Mouse (Mus musculus): ENCODE measurements around the gene Gamt. TPM values are rescaled to one million over a fixed set of nuclear protein-coding genes. Genes with fewer than 3 reads are reported as not detected.
A peak's percentile ranks its signal among the peaks of the same experiment; 100 is the strongest.

Gene Gamt
- total and polyA plus RNA-seq, 2 experiments, result 241 to 715 TPM

DNA sequence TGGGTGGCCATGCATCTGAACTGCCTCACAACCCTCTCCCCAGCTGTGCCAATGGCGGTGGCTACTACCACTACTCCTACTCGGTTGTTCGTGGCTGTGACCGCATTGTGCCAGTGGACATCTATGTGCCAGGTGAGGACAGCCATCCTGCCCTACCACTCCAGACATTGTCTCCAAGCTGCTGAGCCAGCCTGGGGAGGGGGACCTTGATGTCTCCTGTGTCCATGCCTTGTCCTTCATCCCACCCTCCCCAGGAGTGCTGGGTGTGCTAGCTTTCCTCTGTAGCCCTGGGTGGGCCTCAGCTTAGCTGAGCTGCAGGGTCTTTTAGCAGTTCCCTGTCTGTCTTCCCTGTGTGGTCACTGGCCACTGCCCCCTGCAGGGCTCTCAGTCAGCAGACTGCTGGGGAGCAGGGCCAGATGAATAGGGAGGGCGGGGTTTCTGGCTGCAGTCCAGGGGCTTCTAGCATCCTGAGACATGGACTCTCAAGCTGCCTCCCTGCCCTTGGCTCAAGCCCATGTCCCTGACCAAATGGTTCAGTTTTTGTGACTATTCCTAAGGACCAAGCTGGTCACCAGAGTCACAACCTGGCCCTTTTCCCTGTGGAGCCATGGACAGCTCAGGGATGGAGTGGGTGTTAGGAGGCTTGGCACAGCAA, 4.8 kb downstream of the Gamt start:
- H3K36me3 ChIP-seq (ENCODE audit: control insufficient read depth, insufficient read depth, low read length), result peaks cover 1% of the 10 kb centered on the region; the same call in 1 of the 2 replicates
- H3K4me3 ChIP-seq (ENCODE audit: insufficient read depth, low read depth, low read length), result no peak overlapping the region
- 45% methylated on average over 5 of the region's 5 CpGs for WGBS
- no peak overlapping the region for H3K9ac ChIP-seq (ENCODE audit: low read depth, low read length)
- TF ChIP-seq CTCF (IDR thresholded peaks at IDR 0.05; ENCODE audit: low read depth, low read length), result peak; percentile 39
- TF ChIP-seq POLR2A (IDR thresholded peaks at IDR 0.05; ENCODE audit: extremely low read depth, insufficient read depth, low read length), result 0 out of 2 replicates have a peak, but pooled peaks have one; percentile 36
- peaks cover 36% of the 10 kb centered on the region for H3K4me1 ChIP-seq (ENCODE audit: control insufficient read depth, insufficient read depth, low read length)
- DNase-seq (ENCODE audit: extremely low read depth, low read depth, low spot score), result peak; percentile 62
- no peak overlapping the region for H3K27ac ChIP-seq (replicated peaks; ENCODE audit: insufficient read depth, low read depth, low read length)
- no peaks in the 10 kb centered on the region for H3K27me3 ChIP-seq (ENCODE audit: control insufficient read depth, insufficient read depth, low read length)
- H3K79me2 ChIP-seq (ENCODE audit: control insufficient read depth, insufficient read depth, low read length), result peaks cover 18% of the 10 kb centered on the region; the same call in 1 of the 2 replicates

DNA sequence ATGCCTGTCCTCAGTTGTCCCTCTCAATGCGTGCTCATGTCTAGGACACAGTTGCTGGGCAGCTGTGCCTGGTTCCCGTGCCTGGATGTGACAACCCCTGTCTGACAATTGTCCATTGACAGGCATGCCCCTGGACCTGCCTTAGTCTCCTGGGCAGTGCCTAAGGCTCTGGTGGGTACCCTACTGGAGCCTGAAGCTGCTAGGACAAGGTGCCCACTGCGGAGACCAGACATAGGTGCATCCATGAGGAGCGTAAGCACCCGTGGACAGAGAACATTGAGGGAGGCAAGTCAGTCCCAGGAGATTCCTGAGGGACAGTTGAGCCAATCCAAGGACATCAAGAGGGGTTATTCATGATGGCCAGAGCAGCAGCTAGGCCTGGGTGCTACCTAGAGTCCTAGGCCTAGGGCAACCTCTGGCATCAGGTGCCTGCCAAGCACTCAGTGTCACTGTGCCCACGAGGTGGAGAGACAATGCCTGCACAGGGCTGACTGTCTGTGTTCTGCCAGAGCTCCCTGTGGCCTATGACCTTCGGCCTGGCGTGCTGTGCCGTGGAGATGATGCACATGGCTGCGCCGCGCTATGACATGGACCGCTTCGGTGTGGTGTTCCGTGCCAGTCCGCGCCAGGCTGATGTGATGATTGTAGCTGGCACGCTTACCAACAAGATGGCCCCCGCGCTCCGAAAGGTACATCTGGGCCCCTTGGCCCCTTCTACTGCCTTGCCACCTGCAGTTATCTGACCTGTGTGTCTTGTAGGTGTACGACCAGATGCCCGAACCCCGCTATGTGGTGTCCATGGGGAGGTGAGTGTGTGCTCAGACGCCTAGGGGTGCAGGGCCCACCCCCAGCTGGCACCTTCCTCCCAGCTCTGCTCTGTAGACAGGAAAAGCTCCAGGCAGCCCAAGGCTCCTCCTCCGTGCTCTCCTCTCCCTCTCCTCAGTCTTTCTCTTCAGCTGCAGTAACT, 6.2 kb downstream of the Gamt start:
- Histone ChIP-seq H3K9ac (ENCODE audit: low read depth, low read length) (no peak overlapping the region), H3K4me1 (ENCODE audit: control insufficient read depth, insufficient read depth, low read length) (peaks cover 42% of the 10 kb centered on the region), H3K4me3 (ENCODE audit: insufficient read depth, low read depth, low read length) (no peak overlapping the region), H3K27ac (replicated peaks; ENCODE audit: insufficient read depth, low read depth, low read length) (peak overlapping the region; percentile 5; the same call in 1 of the 2 replicates), H3K79me2 (ENCODE audit: control insufficient read depth, insufficient read depth, low read length) (peaks cover 25% of the 10 kb centered on the region; the same call in 1 of the 2 replicates), H3K36me3 (ENCODE audit: control insufficient read depth, insufficient read depth, low read length) (peaks cover 1% of the 10 kb centered on the region; the same call in 1 of the 2 replicates), H3K27me3 (ENCODE audit: control insufficient read depth, insufficient read depth, low read length) (no peaks in the 10 kb centered on the region)
- 69% methylated on average over 26 of the region's 26 CpGs for WGBS
- peak; percentile 87 for DNase-seq (ENCODE audit: extremely low read depth, low read depth, low spot score)
- no peak for TF ChIP-seq CTCF (IDR thresholded peaks at IDR 0.05; ENCODE audit: low read depth, low read length)
- TF ChIP-seq POLR2A (IDR thresholded peaks at IDR 0.05; ENCODE audit: extremely low read depth, insufficient read depth, low read length), result peak; percentile 30; the same call in 1 of the 2 replicates

DNA sequence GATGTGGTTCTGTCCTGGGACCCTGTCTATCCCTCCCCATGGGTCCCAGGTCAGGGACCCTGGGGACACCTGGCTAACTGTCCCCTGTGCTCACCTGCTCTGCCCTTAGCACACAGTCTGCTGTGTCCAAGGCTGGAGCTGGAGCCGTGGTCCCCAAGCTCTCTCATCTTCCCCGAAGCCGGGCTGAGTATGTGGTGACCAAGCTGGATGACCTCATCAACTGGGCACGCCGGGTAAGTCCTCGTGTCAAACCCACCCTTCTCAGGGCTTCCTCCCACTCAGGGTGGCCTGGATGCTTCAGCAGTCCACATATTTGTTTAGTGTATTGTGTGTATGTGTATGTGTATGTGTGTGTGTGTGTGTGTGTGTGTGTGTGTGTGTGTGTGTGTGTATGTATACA, 7.3 kb downstream of the Gamt start:
- peaks cover 1% of the 10 kb centered on the region; the same call in 1 of the 2 replicates for H3K36me3 ChIP-seq (ENCODE audit: control insufficient read depth, insufficient read depth, low read length)
- H3K27ac ChIP-seq (replicated peaks; ENCODE audit: insufficient read depth, low read depth, low read length), result no peak overlapping the region
- peaks cover 36% of the 10 kb centered on the region for H3K4me1 ChIP-seq (ENCODE audit: control insufficient read depth, insufficient read depth, low read length)
- WGBS, result 41% methylated on average over 6 of the region's 6 CpGs
- DNase-seq (ENCODE audit: extremely low read depth, low read depth, low spot score), result no peak
- peaks cover 16% of the 10 kb centered on the region; the same call in 1 of the 2 replicates for H3K79me2 ChIP-seq (ENCODE audit: control insufficient read depth, insufficient read depth, low read length)
- H3K9ac ChIP-seq (ENCODE audit: low read depth, low read length), result 0 out of 2 replicates have a peak overlapping the region, but pooled peaks have one; percentile 7
- TF ChIP-seq POLR2A (IDR thresholded peaks at IDR 0.05; ENCODE audit: extremely low read depth, insufficient read depth, low read length) (0 out of 2 replicates have a peak, but pooled peaks have one; percentile 9), CTCF (IDR thresholded peaks at IDR 0.05; ENCODE audit: low read depth, low read length) (no peak)
- no peaks in the 10 kb centered on the region for H3K27me3 ChIP-seq (ENCODE audit: control insufficient read depth, insufficient read depth, low read length)
- no peak overlapping the region for H3K4me3 ChIP-seq (ENCODE audit: insufficient read depth, low read depth, low read length)

DNA sequence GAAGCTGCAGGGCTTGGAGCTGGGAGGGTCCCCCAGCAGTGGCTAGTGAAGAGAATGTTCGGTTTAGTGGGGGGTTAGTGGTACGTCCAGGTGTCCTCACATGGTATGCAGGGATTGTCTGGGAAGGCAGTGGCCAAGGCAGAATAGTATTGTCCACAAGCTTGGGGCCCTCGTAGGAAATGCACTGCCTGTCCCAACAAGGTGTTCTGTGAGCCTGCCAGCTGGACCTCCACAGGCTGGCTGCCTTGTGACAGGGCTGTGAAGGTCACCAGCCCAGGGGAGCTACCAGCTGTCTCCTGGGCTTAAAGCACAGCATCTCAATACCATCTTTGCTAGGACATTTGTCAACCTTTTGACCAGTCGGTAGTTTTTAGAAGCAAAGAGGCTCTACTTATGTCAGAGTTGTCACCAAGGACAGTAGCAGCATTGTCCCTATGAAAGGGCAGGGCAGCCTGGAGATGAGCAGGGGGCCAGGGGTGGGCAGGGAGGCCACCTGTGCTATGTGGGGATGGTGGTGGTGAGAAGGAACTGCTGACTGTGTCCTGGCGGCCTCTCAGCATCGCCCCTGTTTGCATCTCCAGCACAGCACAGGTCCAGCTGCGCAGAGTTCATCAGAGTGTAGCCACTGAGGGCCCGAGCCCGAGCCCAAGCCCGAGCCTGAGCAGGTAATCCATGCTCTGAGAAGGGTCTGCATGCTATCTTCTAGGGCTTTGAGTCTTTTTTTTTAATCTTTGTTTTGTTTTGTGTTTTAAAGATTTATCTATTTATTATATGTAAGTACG, 8.1 kb downstream of the Gamt start:
- Histone ChIP-seq H3K36me3 (ENCODE audit: control insufficient read depth, insufficient read depth, low read length) (no peaks in the 10 kb centered on the region; the same call in 1 of the 2 replicates), H3K4me1 (ENCODE audit: control insufficient read depth, insufficient read depth, low read length) (peaks cover 36% of the 10 kb centered on the region), H3K27ac (replicated peaks; ENCODE audit: insufficient read depth, low read depth, low read length) (no peak overlapping the region), H3K4me3 (ENCODE audit: insufficient read depth, low read depth, low read length) (no peak overlapping the region), H3K9ac (ENCODE audit: low read depth, low read length) (no peak overlapping the region), H3K79me2 (ENCODE audit: control insufficient read depth, insufficient read depth, low read length) (peaks cover 16% of the 10 kb centered on the region; the same call in 1 of the 2 replicates), H3K27me3 (ENCODE audit: control insufficient read depth, insufficient read depth, low read length) (no peaks in the 10 kb centered on the region)
- 87% methylated on average over 11 of the region's 11 CpGs for WGBS
- DNase-seq (ENCODE audit: extremely low read depth, low read depth, low spot score), result no peak
- TF ChIP-seq POLR2A (IDR thresholded peaks at IDR 0.05; ENCODE audit: extremely low read depth, insufficient read depth, low read length), result no peak

DNA sequence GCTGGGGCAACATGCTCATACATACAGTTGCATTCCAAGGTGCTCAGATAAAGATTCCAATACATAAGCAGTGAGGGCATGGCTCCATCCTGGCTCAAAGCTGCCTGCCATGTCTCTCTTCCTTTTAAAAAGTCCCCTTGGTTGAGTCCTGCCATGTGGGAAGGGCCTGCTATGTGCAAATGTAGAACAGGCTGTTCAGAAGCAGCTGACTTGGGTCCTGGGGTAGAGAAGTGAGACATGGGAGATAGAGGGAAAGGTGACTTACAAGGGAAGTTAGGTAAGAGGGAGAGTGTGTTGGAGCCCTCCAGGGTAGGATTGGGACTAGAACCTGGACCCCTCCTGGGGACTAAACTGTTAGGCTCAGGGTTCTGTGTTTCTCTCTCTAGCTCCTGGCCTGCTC, 8.8 kb downstream of the Gamt start:
- TF ChIP-seq CTCF (IDR thresholded peaks at IDR 0.05; ENCODE audit: low read depth, low read length), result no peak
- TF ChIP-seq POLR2A (IDR thresholded peaks at IDR 0.05; ENCODE audit: extremely low read depth, insufficient read depth, low read length), result no peak
- no peaks in the 10 kb centered on the region; the same call in 1 of the 2 replicates for H3K36me3 ChIP-seq (ENCODE audit: control insufficient read depth, insufficient read depth, low read length)
- H3K79me2 ChIP-seq (ENCODE audit: control insufficient read depth, insufficient read depth, low read length), result peaks cover 16% of the 10 kb centered on the region; the same call in 1 of the 2 replicates
- no peak overlapping the region for H3K4me3 ChIP-seq (ENCODE audit: insufficient read depth, low read depth, low read length)
- no peak overlapping the region for H3K27ac ChIP-seq (replicated peaks; ENCODE audit: insufficient read depth, low read depth, low read length)
- H3K9ac ChIP-seq (ENCODE audit: low read depth, low read length), result no peak overlapping the region
- H3K27me3 ChIP-seq (ENCODE audit: control insufficient read depth, insufficient read depth, low read length), result no peaks in the 10 kb centered on the region
- peaks cover 36% of the 10 kb centered on the region for H3K4me1 ChIP-seq (ENCODE audit: control insufficient read depth, insufficient read depth, low read length)
- DNase-seq (ENCODE audit: extremely low read depth, low read depth, low spot score), result no peak

All from liver, adult 2 months (tissue).